Mouse (Mus musculus) kidney, embryonic 14.5 days (tissue): ENCODE data around the gene Pinlyp. TPM values are rescaled to one million over a fixed set of nuclear protein-coding genes. Genes with fewer than 3 reads are reported as not detected.

Experiments
- ATAC-seq: fragments of 200-750 bp; cut with Nextera tagmentation; 2 replicates; pipeline ENCODE4 v1.8.0; 2017; ENCODE audit warnings: moderate number of reproducible peaks, mild to moderate bottlenecking, moderate TSS enrichment, moderate library complexity; ENCODE audit not compliant: low FRiP score, low TSS enrichment
- H3K27ac ChIP-seq: fragments of 300-500 bp; sonication (generic); 2 replicates; pipeline ENCODE4 v1.5.1; 2014; ENCODE audit warnings: low read depth, mild to moderate bottlenecking, low read length, moderate library complexity, mixed read lengths
- H3K27me3 ChIP-seq: fragments of 300-500 bp; sonication (generic); 2 replicates; pipeline ENCODE4 v1.6.1; 2014; ENCODE audit warnings: mild to moderate bottlenecking, low read length; ENCODE audit not compliant: control insufficient read depth, insufficient read depth
- H3K36me3 ChIP-seq: fragments of 300-500 bp; sonication (generic); 2 replicates; pipeline ENCODE4 v1.6.1; 2014; ENCODE audit warnings: low read length, mixed read lengths; ENCODE audit not compliant: control insufficient read depth, insufficient read depth
- H3K4me1 ChIP-seq: fragments of 300-500 bp; sonication (generic); 2 replicates; pipeline ENCODE4 v1.6.1; 2014; ENCODE audit warnings: low read length, mixed read lengths; ENCODE audit not compliant: control insufficient read depth, insufficient read depth
- H3K4me2 ChIP-seq: fragments of 300-500 bp; sonication (generic); replicated peaks from 2 replicates; pipeline ENCODE4 v1.6.1; 2014; ENCODE audit warnings: low read depth, mild to moderate bottlenecking, low read length
- H3K4me3 ChIP-seq: fragments of 300-500 bp; sonication (generic); 2 replicates; pipeline ENCODE4 v1.5.1; 2014; ENCODE audit warnings: mild to moderate bottlenecking, low read length
- H3K9ac ChIP-seq: fragments of 300-500 bp; sonication (generic); 2 replicates; pipeline ENCODE4 v1.6.1; 2014; ENCODE audit warnings: low read depth, mild to moderate bottlenecking, low read length, moderate library complexity
- H3K9me3 ChIP-seq: fragments of 300-500 bp; sonication (generic); 2 replicates; pipeline ENCODE4 v1.6.1; 2016; ENCODE audit warnings: low read length; ENCODE audit not compliant: control insufficient read depth
- WGBS: fragments of 180-500 bp; shearing (Covaris S2); extraction: QIAGEN DNeasy Blood & Tissue Kit; methylation state at CpG from one replicate; pipeline ENCODE4 v1.1.7; 2014; 5-methylcytosine and 5-hydroxymethylcytosine counted together
- polyA plus RNA-seq: library from polyadenylated mRNA; unstranded; fragments of >200 nt; fragmentation: Nextera tagmentation; extraction: Ambion mirVana; gene quantifications from 2 replicates; pipeline ENCODE4 v1.2.1, GENCODE M21; 2014

Pinlyp gene
- polyA plus RNA-seq, 1 experiment from 2014 or later = 0.43 TPM

GRCm38 (mm10) chr7:24533031-24533571, 12.8 kb downstream of the Pinlyp start:
- no peak overlapping the region; the same call in 1 of the 2 replicates for H3K4me3 ChIP-seq
- WGBS = 75% methylated on average over 28 of the region's 28 CpGs

GRCm38 (mm10) chr7:24531211-24531971, 14.5 kb downstream of the Pinlyp start:
- peak; percentile 68 for ATAC-seq

More at GRCm38 (mm10) chr7:24533031-24533571, 12.8 kb downstream of the Pinlyp start:
- no peak for ATAC-seq
- no peaks in the 10 kb centered on the region for H3K9me3 ChIP-seq
- H3K4me2 ChIP-seq = no peak overlapping the region
- H3K9ac ChIP-seq = no peak overlapping the region
- no peaks in the 10 kb centered on the region; the same call in 1 of the 2 replicates for H3K27me3 ChIP-seq
- peaks cover 32% of the 10 kb centered on the region for H3K4me1 ChIP-seq
- H3K36me3 ChIP-seq = peaks cover 30% of the 10 kb centered on the region
- no peak overlapping the region for H3K27ac ChIP-seq

DNA sequence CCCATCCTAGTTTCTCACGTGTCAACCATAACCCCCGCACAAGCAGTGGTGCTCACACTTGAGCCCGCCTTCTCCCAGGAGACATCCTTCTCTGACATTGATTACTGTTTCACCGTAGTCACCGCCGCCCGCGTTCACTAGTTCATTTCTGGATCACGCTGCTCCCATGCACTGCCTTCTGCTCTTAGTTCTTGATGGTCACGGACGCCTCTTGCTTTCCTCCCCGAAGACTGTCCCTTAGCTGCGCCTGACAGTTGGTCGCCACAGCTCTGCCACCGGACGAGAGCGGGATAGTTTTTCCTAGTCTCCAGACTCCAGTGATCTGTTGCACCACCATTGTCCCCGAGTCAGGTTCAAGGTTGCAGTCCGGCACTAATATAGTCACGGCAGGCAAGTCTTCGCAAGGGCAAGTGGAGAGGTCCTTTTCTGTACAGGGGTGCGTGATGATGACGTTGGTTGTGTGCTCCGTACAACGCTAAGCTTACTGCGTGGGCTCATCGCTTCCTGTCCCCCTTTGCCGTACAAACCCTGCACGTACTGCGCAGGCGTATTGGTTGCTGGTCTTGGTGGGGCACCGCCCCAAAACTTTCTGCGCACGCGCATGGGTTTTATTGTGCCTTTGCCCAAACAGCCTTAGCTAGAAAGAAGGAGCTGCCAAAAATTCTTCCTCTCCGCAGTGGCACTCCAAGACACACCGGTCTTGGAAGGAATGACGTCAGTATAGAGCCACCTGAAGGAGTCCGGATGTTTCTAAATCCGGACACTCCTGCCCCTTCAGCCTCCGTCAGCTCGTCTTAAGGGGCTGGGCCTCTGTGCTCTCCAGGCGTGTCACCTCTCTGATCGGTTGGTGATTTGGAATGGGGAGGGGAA, 15.6 kb downstream of the Pinlyp start, which contains the start of gene Irgq:
Gene Irgq, plus strand, starts transcription at position 628 of the 870 bp plus-strand sequence.
- H3K27ac ChIP-seq = peak within 1 kb of the TSS; percentile 78
- H3K27me3 ChIP-seq = no peaks in the 10 kb centered on the region; the same call in 1 of the 2 replicates
- H3K9me3 ChIP-seq = no peaks in the 10 kb centered on the region
- peaks cover 19% of the 10 kb centered on the region for H3K36me3 ChIP-seq
- peak within 1 kb of the TSS; percentile 95 for H3K4me2 ChIP-seq
- H3K4me3 ChIP-seq = peak within 1 kb of the TSS; percentile 71
- H3K9ac ChIP-seq = peak within 1 kb of the TSS; percentile 81
- WGBS = under 1% methylated on average over 44 of the region's 44 CpGs
- H3K4me1 ChIP-seq = peaks cover 21% of the 10 kb centered on the region
- peak; percentile 93 for ATAC-seq

More at GRCm38 (mm10) chr7:24531211-24531971, 14.5 kb downstream of the Pinlyp start:
- H3K9me3 ChIP-seq = no peaks in the 10 kb centered on the region
- peaks cover 29% of the 10 kb centered on the region for H3K36me3 ChIP-seq
- peak overlapping the region; percentile 95 for H3K4me2 ChIP-seq
- H3K4me3 ChIP-seq = peak overlapping the region; percentile 71
- no peaks in the 10 kb centered on the region; the same call in 1 of the 2 replicates for H3K27me3 ChIP-seq
- peak overlapping the region; percentile 81 for H3K9ac ChIP-seq
- WGBS = 1% methylated on average over 43 of the region's 43 CpGs
- peak overlapping the region; percentile 74 for H3K27ac ChIP-seq
- peaks cover 21% of the 10 kb centered on the region for H3K4me1 ChIP-seq

- H3K9me3 ChIP-seq = no peaks in the 10 kb centered on the region
- H3K4me3 ChIP-seq = peak overlapping the region; percentile 71
- H3K4me2 ChIP-seq = peak overlapping the region; percentile 95
- peaks cover 16% of the 10 kb centered on the region for H3K36me3 ChIP-seq
- H3K4me1 ChIP-seq = peaks cover 21% of the 10 kb centered on the region
- H3K27me3 ChIP-seq = no peaks in the 10 kb centered on the region; the same call in 1 of the 2 replicates
- no peak for ATAC-seq
- WGBS = 61% methylated on average over 11 of the region's 11 CpGs
- H3K27ac ChIP-seq = no peak overlapping the region; the same call in 1 of the 2 replicates
- peak overlapping the region; percentile 58 for H3K9ac ChIP-seq
Observed at GRCm38 (mm10) chr7:24529580-24529979, 16.3 kb downstream of the Pinlyp start.

DNA sequence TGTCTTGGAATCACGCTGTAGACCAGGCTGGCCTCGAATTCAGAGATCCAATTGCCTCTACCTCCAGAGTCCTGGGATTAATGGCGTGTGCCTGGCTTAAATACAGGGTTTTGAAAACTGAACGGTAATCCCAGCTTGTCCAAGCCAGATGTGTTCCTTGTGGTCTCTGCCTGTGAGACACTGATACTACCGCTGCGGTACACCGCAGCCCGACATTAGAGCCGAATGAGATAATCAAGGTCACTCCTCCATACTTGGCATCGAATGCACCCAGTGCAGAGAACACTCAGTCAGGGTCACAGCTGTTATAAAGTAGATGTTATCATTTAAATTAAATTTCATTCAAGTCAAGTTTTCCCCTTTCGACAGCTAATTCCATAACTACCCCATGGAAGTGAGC, 17.1 kb downstream of the Pinlyp start:
- peaks cover 10% of the 10 kb centered on the region for H3K36me3 ChIP-seq
- H3K9me3 ChIP-seq = no peaks in the 10 kb centered on the region
- H3K27me3 ChIP-seq = no peaks in the 10 kb centered on the region; the same call in 1 of the 2 replicates
- no peak overlapping the region for H3K27ac ChIP-seq
- H3K4me1 ChIP-seq = peaks cover 20% of the 10 kb centered on the region
- no peak overlapping the region for H3K9ac ChIP-seq
- no peak overlapping the region for H3K4me3 ChIP-seq
- no peak overlapping the region for H3K4me2 ChIP-seq
- WGBS = 89% methylated on average over 11 of the region's 11 CpGs
- no peak for ATAC-seq

DNA sequence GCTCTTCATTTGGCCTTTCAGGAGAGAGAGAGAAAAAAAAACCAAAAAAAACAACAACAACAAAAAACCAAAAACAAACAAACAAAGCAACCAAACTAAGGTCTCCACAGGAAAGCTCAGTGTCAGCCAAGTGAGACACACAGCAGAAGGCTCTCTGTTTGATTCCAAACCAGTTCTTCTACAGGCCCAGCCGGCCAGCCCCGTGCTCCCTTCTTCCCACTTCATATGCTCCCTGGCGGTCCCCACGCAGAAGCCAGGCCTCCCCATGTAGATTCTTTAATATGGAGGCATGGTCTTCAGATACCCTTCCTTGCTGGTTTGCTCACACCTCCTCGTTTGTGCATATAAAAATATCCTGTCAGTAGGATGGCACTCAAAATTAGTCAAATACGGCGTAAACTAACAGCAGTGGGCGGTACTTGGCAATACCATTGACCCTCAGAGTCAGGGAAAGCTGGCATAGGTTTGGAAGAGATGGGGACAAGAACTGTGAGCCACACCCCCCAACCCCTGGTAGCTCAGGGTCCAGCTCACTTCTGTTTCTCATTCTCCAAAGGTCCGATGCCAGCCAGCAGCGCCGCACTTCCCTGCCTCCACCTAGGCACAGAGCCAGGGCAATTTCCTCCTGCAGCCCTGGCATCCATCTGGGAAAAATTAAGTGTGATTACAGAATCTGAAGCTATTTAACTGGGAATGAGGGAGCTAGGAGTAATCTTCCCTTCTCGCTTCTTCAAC, 20.1 kb downstream of the Pinlyp start:
- no peaks in the 10 kb centered on the region for H3K9me3 ChIP-seq
- H3K27me3 ChIP-seq = no peaks in the 10 kb centered on the region
- WGBS = 89% methylated on average over 12 of the region's 12 CpGs
- H3K36me3 ChIP-seq = no peaks in the 10 kb centered on the region
- H3K9ac ChIP-seq = no peak overlapping the region
- no peak overlapping the region for H3K4me2 ChIP-seq
- no peak for ATAC-seq
- no peak overlapping the region for H3K27ac ChIP-seq
- H3K4me3 ChIP-seq = no peak overlapping the region
- peaks cover 6% of the 10 kb centered on the region; the same call in 1 of the 2 replicates for H3K4me1 ChIP-seq

GRCm38 (mm10) chr7:24524978-24525377, 20.9 kb downstream of the Pinlyp start:
- Histone ChIP-seq H3K4me3 (no peak overlapping the region), H3K4me2 (no peak overlapping the region), H3K4me1 (peaks cover 6% of the 10 kb centered on the region; the same call in 1 of the 2 replicates), H3K9me3 (no peaks in the 10 kb centered on the region), H3K36me3 (no peaks in the 10 kb centered on the region), H3K27me3 (no peaks in the 10 kb centered on the region), H3K9ac (no peak overlapping the region), H3K27ac (no peak overlapping the region)
- no peak for ATAC-seq
- WGBS = 82% methylated on average over 6 of the region's 6 CpGs

GRCm38 (mm10) chr7:24523723-24524122, 22.2 kb downstream of the Pinlyp start:
- Histone ChIP-seq H3K4me3 (no peak overlapping the region), H3K27ac (no peak overlapping the region), H3K4me1 (no peaks in the 10 kb centered on the region), H3K27me3 (no peaks in the 10 kb centered on the region), H3K9ac (no peak overlapping the region), H3K36me3 (no peaks in the 10 kb centered on the region), H3K4me2 (no peak overlapping the region), H3K9me3 (no peaks in the 10 kb centered on the region)
- WGBS = 84% methylated on average over 6 of the region's 6 CpGs
- no peak for ATAC-seq
